Mouse (Mus musculus) midbrain, postnatal 0 days (tissue): ENCODE data around the gene Rab31. TPM values are rescaled to one million over a fixed set of nuclear protein-coding genes. Genes with fewer than 3 reads are reported as not detected.

Experiments
- ATAC-seq: fragments of 200-750 bp; cut with Nextera tagmentation; 2 replicates; pipeline ENCODE4 v1.8.0; 2017; ENCODE audit warnings: moderate number of reproducible peaks, mild to moderate bottlenecking, moderate TSS enrichment, moderate library complexity; ENCODE audit not compliant: low FRiP score
- DNase-seq: peaks from one replicate; pipeline ENCODE4 v3.0.0-alpha.2; 2015; ENCODE audit warnings: low spot score
- H3K27ac ChIP-seq: fragments of 300-500 bp; sonication (generic); 2 replicates; pipeline ENCODE4 v1.5.1; 2014; ENCODE audit warnings: low read depth, mild to moderate bottlenecking, low read length, mixed read lengths
- H3K27me3 ChIP-seq: fragments of 300-500 bp; sonication (generic); 2 replicates; pipeline ENCODE4 v1.6.1; 2014; ENCODE audit warnings: low read length, control low read depth, mixed read lengths; ENCODE audit not compliant: insufficient read depth
- H3K36me3 ChIP-seq: fragments of 300-500 bp; sonication (generic); 2 replicates; pipeline ENCODE4 v1.6.1; 2014; ENCODE audit warnings: low read length, control low read depth, mixed read lengths; ENCODE audit not compliant: insufficient read depth
- H3K4me1 ChIP-seq: fragments of 300-500 bp; sonication (generic); 2 replicates; pipeline ENCODE4 v1.6.1; 2014; ENCODE audit warnings: mild to moderate bottlenecking, control low read depth, antibody characterized with exemption, low read length, mixed read lengths; ENCODE audit not compliant: insufficient read depth
- H3K4me2 ChIP-seq: fragments of 300-500 bp; sonication (generic); 2 replicates; pipeline ENCODE4 v1.6.1; 2014; ENCODE audit warnings: low read depth, mild to moderate bottlenecking, low read length, mixed read lengths; ENCODE audit not compliant: poor library complexity, severe bottlenecking
- H3K4me3 ChIP-seq: fragments of 300-500 bp; sonication (generic); 2 replicates; pipeline ENCODE4 v1.5.1; 2014; ENCODE audit warnings: low read depth, mild to moderate bottlenecking, low read length, moderate library complexity
- H3K9ac ChIP-seq: fragments of 300-500 bp; sonication (generic); replicated peaks from 2 replicates; pipeline ENCODE4 v1.6.1; 2014; ENCODE audit warnings: mild to moderate bottlenecking, low read length, moderate library complexity, mixed read lengths; ENCODE audit not compliant: poor library complexity, severe bottlenecking
- H3K9me3 ChIP-seq: fragments of 300-500 bp; sonication (generic); 2 replicates; pipeline ENCODE4 v1.6.1; 2016; ENCODE audit warnings: low read length, control low read depth
- CTCF ChIP-seq: IDR thresholded peaks from 2 replicates; pipeline ENCODE4 v1.5.1; 2016; ENCODE audit warnings: antibody characterized with exemption, mild to moderate bottlenecking
- WGBS: fragments of 180-500 bp; shearing (Covaris S2); extraction: QIAGEN DNeasy Blood & Tissue Kit; methylation state at CpG from one replicate; pipeline ENCODE4 v1.1.7; 2014; 5-methylcytosine and 5-hydroxymethylcytosine counted together
- polyA plus RNA-seq: library from polyadenylated mRNA; unstranded; fragments of >200 nt; fragmentation: Nextera tagmentation; extraction: Ambion mirVana; gene quantifications from 2 replicates; pipeline ENCODE4 v1.2.1, GENCODE M21; 2015
- total RNA-seq: library from RNA; depleted of rRNA; stranded (reverse); fragments of >200 nt; gene quantifications from 2 replicates; pipeline ENCODE4 v1.2.3, GENCODE M21; 2014

Gene Rab31
- total and polyA plus RNA-seq, 2 experiments from 2014 or later, result 67.6 to 88.1 TPM

DNA sequence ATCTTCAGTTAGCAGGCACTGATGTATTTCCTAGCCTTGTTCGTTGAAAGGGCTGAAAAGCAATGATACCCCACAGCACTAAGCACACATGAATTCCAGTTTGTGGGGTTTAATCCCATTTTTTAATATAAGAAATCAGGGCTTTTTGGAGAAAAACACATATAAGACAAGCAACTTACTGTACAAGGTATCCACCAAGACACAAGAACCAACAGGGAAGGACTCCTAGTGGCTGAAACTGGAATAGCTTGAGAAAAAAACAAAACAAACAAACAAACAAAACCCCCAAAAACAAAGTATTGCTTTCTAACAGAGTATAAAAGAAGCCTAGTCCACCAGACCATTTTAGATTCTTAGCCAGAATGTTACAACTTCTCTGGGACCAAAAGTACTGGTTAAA, 94.8 kb downstream of the Rab31 start:
- peak; percentile 54 for TF ChIP-seq CTCF
- Histone ChIP-seq H3K4me2 (no peak overlapping the region), H3K36me3 (no peaks in the 10 kb centered on the region), H3K27me3 (no peaks in the 10 kb centered on the region), H3K9me3 (no peaks in the 10 kb centered on the region), H3K27ac (no peak overlapping the region), H3K9ac (no peak overlapping the region), H3K4me1 (no peaks in the 10 kb centered on the region), H3K4me3 (no peak overlapping the region)
- no peak for DNase-seq
- ATAC-seq, result no peak
- 91% methylated on average over 1 of the region's 1 CpGs for WGBS

DNA sequence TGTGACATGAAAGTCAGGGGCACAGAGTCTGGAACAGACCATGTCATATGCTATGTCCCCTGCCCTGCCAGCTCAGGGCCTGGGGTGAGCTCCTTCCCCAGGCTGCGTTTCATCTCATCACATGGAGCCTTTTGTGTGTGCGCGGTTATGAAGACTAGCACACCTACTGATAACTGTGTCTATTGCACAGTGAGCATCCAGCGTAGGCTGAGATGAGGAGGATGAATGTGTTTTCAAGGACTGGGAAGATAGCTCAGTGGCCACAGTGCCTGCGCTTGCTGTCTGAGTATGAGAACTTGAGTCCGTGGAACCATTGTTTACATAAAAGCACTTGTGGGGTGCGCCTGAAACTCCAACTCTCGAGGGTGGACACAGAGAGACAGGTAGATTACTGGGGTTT, 96.0 kb downstream of the Rab31 start:
- no peak overlapping the region for H3K27ac ChIP-seq
- WGBS, result 94% methylated on average over 8 of the region's 8 CpGs
- H3K4me2 ChIP-seq, result no peak overlapping the region
- H3K4me1 ChIP-seq, result no peaks in the 10 kb centered on the region
- H3K9me3 ChIP-seq, result no peaks in the 10 kb centered on the region
- DNase-seq (no peak), ATAC-seq (no peak)
- no peaks in the 10 kb centered on the region for H3K27me3 ChIP-seq
- H3K9ac ChIP-seq, result no peak overlapping the region
- H3K4me3 ChIP-seq, result no peak overlapping the region
- H3K36me3 ChIP-seq, result no peaks in the 10 kb centered on the region
- TF ChIP-seq CTCF, result no peak

DNA sequence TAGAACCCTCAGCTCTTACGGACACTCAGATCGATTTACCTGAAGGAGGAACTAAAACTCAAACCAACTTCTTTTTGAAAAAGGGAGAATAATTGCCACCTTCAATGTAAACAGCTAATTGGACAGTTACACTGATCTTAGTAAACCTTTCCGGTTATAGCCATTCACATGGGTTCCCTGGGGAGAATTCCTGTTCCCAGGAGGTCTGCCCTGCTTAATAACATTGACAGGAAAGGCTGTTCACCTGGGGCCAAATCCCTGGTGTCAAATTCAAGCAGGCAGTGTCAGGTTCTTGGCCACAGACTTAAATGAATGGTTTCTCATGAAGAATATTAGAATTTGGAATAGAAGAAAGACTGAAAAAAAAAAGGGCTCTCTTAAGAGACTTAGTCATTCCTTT, 96.6 kb downstream of the Rab31 start:
- Histone ChIP-seq H3K27me3 (no peaks in the 10 kb centered on the region), H3K9ac (no peak overlapping the region), H3K36me3 (no peaks in the 10 kb centered on the region), H3K4me3 (no peak overlapping the region), H3K9me3 (no peaks in the 10 kb centered on the region), H3K27ac (no peak overlapping the region), H3K4me1 (no peaks in the 10 kb centered on the region), H3K4me2 (no peak overlapping the region)
- DNase-seq (no peak), ATAC-seq (no peak)
- WGBS, result 81% methylated on average over 3 of the region's 3 CpGs
- no peak for TF ChIP-seq CTCF

DNA sequence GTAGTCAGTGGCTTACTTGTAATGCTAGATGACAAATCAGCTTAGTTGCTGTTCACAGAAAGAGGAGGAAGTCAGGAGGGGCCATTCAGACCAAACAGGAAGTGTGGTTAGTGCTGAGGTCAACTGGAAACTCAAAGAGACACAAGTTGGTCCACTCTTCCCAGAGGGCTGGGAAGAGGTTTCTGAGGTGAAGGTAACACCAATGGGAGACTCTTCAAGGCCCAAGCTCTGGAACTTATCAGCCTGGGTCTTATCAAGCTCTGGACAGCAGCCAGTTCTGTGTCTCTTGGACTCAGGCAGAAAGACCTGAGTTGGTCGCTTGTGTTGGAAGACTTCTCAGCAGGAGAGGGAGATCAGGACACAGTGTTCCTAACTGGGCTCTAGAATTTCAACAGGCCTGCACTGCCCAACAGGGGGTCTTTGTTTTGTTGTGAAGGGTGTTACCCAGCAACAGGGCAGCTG, 97.8 kb downstream of the Rab31 start:
- no peak for TF ChIP-seq CTCF
- no peak overlapping the region for H3K4me2 ChIP-seq
- ATAC-seq (no peak), DNase-seq (no peak)
- no peaks in the 10 kb centered on the region for H3K27me3 ChIP-seq
- H3K36me3 ChIP-seq, result no peaks in the 10 kb centered on the region
- no peaks in the 10 kb centered on the region for H3K4me1 ChIP-seq
- H3K9me3 ChIP-seq, result no peaks in the 10 kb centered on the region
- WGBS, result 30% methylated on average over 1 of the region's 1 CpGs
- no peak overlapping the region for H3K4me3 ChIP-seq
- H3K9ac ChIP-seq, result no peak overlapping the region
- no peak overlapping the region for H3K27ac ChIP-seq

DNA sequence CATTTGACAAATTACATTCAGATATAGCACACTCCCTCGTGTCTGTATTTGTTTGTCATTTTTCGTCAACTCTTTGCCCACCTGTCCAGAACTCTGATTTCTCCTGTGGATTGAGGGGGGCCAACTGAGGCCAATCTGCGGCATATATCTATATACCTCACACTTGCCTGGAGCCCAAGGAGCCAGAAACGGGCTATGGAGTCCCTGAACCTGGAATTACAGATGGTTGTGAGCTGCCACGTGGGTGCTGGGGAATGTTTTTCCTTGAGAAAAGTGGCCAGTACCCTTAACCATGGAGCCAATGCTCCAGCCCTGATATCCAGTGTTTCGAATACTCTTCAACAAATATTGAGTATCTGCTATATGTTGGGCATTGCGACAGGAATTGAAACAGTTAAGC, 99.6 kb downstream of the Rab31 start:
- DNase-seq (no peak), ATAC-seq (no peak)
- WGBS, result 94% methylated on average over 7 of the region's 7 CpGs

DNA sequence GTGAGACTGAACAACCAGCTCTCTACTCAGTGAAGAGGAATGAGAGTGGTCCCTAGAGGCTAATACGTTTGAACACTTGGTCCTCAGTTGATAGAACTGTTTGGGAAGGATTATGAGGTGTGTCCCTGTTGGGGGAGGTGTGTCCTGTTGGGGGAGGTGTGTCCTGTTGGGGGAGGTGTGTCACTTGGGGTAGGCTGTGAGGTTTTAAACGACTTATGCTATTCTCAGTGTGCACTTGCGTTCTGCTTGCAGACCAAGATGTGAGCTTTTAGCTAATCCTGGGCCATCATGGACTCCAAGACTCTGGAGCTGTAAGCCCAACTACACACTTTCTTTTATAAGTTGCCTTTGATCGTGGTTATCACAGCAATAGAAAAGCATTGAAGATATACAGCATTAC, 103.5 kb downstream of the Rab31 start:
- Histone ChIP-seq H3K36me3 (no peaks in the 10 kb centered on the region), H3K27me3 (no peaks in the 10 kb centered on the region), H3K9ac (no peak overlapping the region), H3K27ac (no peak overlapping the region), H3K4me3 (no peak overlapping the region), H3K4me2 (no peak overlapping the region), H3K9me3 (no peaks in the 10 kb centered on the region), H3K4me1 (no peaks in the 10 kb centered on the region)
- ATAC-seq, result no peak
- no peak for DNase-seq
- TF ChIP-seq CTCF, result no peak
- 88% methylated on average over 4 of the region's 4 CpGs for WGBS

More for the DNA sequence above, 99.6 kb downstream of the Rab31 start:
- Histone ChIP-seq H3K4me2 (no peak overlapping the region), H3K4me1 (no peaks in the 10 kb centered on the region), H3K9ac (no peak overlapping the region), H3K36me3 (no peaks in the 10 kb centered on the region), H3K27me3 (no peaks in the 10 kb centered on the region), H3K9me3 (no peaks in the 10 kb centered on the region), H3K4me3 (no peak overlapping the region), H3K27ac (no peak overlapping the region)
- TF ChIP-seq CTCF, result no peak
